Mouse (Mus musculus) E14TG2a.4 (cell line): ENCODE data around the gene BC049352.

Experiments used
- H3K27me3 ChIP-seq: 2 replicates; pipeline ENCODE4 v1.6.1; 2014; ENCODE audit warnings: low read length, control low read depth; ENCODE audit not compliant: insufficient read depth
- H3K36me3 ChIP-seq: 2 replicates; pipeline ENCODE4 v1.6.1; 2014; ENCODE audit warnings: low read length, control low read depth; ENCODE audit not compliant: insufficient read depth
- H3K4me1 ChIP-seq: replicated peaks from 2 replicates; pipeline ENCODE4 v1.6.1; 2014; ENCODE audit warnings: low read depth, low read length, control low read depth
- H3K4me3 ChIP-seq: replicated peaks from 2 replicates; pipeline ENCODE4 v1.5.1; 2014; ENCODE audit warnings: mild to moderate bottlenecking, low read length
- H3K9me3 ChIP-seq: 2 replicates; pipeline ENCODE4 v1.6.1; 2014; ENCODE audit warnings: low read length, control low read depth
- CTCF ChIP-seq: conservative IDR thresholded peaks from 2 replicates; pipeline ENCODE4 v1.5.1; 2014; ENCODE audit warnings: low read length
- NANOG ChIP-seq: IDR thresholded peaks from 2 replicates; pipeline ENCODE4 v1.6.1; 2014; ENCODE audit warnings: borderline replicate concordance, low read length, mixed read lengths
- POU5F1 ChIP-seq: IDR thresholded peaks from 2 replicates; pipeline ENCODE4 v1.6.1; 2014; ENCODE audit warnings: low read length, borderline replicate concordance

Gene BC049352

GRCm38 (mm10) chr9:45246060-45246459 is 64.3 kb downstream of the BC049352 start:
- peaks cover 9% of the 10 kb centered on the region; the same call in 1 of the 2 replicates for H3K27me3 ChIP-seq
- TF ChIP-seq CTCF (no peak), NANOG (no peak), POU5F1 (no peak)

GRCm38 (mm10) chr9:45247536-45247935 is 65.7 kb downstream of the BC049352 start:
- H3K4me3 ChIP-seq, result no peak overlapping the region
- H3K4me1 ChIP-seq, result no peaks in the 10 kb centered on the region
- no peaks in the 10 kb centered on the region for H3K9me3 ChIP-seq
- H3K27me3 ChIP-seq, result peaks cover 13% of the 10 kb centered on the region; the same call in 1 of the 2 replicates
- H3K36me3 ChIP-seq, result no peaks in the 10 kb centered on the region
- TF ChIP-seq NANOG (no peak), POU5F1 (no peak), CTCF (no peak)

More at GRCm38 (mm10) chr9:45246060-45246459, 64.3 kb downstream of the BC049352 start:
- Histone ChIP-seq H3K4me3 (no peak overlapping the region), H3K9me3 (no peaks in the 10 kb centered on the region), H3K4me1 (no peaks in the 10 kb centered on the region), H3K36me3 (no peaks in the 10 kb centered on the region)

- H3K36me3 ChIP-seq, result no peaks in the 10 kb centered on the region
- H3K27me3 ChIP-seq, result peaks cover 33% of the 10 kb centered on the region
- H3K4me1 ChIP-seq, result peaks cover 6% of the 10 kb centered on the region; the same call in 1 of the 2 replicates
- no peak overlapping the region for H3K4me3 ChIP-seq
- H3K9me3 ChIP-seq, result no peaks in the 10 kb centered on the region
- TF ChIP-seq CTCF, result no peak
- no peak for TF ChIP-seq NANOG
- no peak for TF ChIP-seq POU5F1
Observed at GRCm38 (mm10) chr9:45250306-45250705, 68.5 kb downstream of the BC049352 start.

DNA sequence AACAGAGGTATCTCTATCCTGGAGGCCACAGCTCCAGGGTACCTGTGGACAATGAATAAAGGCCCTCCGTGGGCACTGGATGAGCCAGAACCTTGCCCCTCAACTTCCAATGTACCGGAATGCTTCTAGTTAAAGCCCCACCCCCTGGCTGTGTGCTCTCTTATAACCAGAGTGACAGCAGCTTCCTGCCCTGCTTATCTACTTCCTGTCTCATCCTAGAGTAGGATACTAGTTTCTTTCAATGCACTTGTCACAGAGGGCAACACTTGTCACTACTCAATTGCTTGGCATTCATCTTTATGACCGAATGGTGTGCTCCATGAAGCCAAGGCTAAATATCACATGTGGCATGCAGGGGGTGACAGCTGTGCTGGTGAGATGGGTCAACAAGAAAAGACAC is 69.5 kb downstream of the BC049352 start:
- TF ChIP-seq POU5F1 (no peak), CTCF (no peak), NANOG (no peak)
- H3K36me3 ChIP-seq, result no peaks in the 10 kb centered on the region
- H3K27me3 ChIP-seq, result peaks cover 41% of the 10 kb centered on the region
- H3K4me1 ChIP-seq, result peaks cover 12% of the 10 kb centered on the region
- H3K4me3 ChIP-seq, result no peak overlapping the region
- H3K9me3 ChIP-seq, result no peaks in the 10 kb centered on the region

DNA sequence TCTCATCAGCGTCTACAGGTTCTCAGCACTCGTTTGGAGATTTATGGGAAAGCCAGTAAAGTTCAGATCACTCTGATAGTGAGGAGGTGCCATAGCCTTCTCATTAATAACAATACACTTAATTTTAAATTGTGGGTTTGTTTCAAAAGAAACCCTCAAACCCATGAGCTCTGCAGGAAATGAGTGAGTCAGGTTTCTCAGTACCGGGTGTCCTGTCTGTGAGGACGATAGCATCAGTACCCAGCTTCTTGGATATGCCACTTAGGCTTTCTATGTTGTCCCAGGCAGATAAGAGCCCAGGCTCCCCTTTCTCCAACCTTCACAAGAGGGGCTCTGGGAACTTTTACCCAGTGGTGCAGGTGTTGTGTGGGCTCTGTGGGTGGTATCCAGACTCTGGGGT is 70.2 kb downstream of the BC049352 start:
- Histone ChIP-seq H3K27me3 (peaks cover 46% of the 10 kb centered on the region), H3K36me3 (no peaks in the 10 kb centered on the region), H3K9me3 (no peaks in the 10 kb centered on the region), H3K4me1 (peaks cover 13% of the 10 kb centered on the region), H3K4me3 (no peak overlapping the region)
- TF ChIP-seq NANOG (no peak), CTCF (no peak), POU5F1 (no peak)

DNA sequence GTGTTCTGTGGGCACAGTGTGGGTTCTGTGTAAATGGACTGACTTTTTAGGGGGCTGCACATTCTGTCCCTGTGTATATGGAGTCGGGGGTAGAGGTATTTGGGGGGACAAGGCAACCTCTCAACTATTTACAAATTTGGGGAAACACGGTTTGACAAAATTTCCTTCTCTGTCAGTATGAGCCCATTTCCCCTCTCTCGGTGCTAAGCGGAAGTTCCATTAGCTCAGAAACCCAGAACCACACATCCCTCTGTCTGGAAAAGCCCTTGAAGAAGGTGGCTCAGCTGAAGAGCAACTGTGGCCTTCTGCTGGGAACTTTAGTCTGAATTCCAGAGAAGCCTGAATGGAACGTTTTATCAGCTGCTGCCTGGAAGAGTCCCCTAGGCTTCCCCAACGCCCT is 70.6 kb downstream of the BC049352 start:
- H3K4me3 ChIP-seq, result no peak overlapping the region
- no peaks in the 10 kb centered on the region for H3K9me3 ChIP-seq
- no peaks in the 10 kb centered on the region for H3K36me3 ChIP-seq
- TF ChIP-seq CTCF (no peak), NANOG (no peak), POU5F1 (no peak)
- peaks cover 13% of the 10 kb centered on the region for H3K4me1 ChIP-seq
- H3K27me3 ChIP-seq, result peaks cover 50% of the 10 kb centered on the region

DNA sequence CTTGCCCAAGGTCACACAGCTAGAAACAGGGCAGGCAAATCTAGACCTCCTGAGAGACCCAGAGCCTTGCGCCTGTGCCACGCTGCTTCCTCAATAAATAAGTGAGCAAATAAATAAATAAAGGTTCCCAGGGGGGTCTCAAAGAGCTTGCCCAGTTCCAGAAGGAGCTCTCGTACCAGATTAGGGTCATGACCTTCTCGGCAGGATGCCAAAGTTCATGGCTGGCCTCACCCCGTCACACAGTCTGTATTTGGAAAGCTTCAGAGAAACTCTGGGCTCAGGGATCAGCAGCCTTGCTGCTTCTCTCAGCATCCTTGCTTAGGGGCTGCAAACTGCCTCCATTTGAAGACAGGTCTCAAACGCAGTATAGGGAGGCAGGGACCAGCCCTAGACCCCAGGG is 72.2 kb downstream of the BC049352 start:
- Histone ChIP-seq H3K27me3 (peaks cover 53% of the 10 kb centered on the region), H3K4me3 (no peak overlapping the region), H3K9me3 (no peaks in the 10 kb centered on the region), H3K4me1 (peaks cover 13% of the 10 kb centered on the region), H3K36me3 (no peaks in the 10 kb centered on the region)
- no peak for TF ChIP-seq NANOG

GRCm38 (mm10) chr9:45254605-45255004 is 72.8 kb downstream of the BC049352 start:
- no peaks in the 10 kb centered on the region for H3K9me3 ChIP-seq
- H3K4me1 ChIP-seq, result peaks cover 13% of the 10 kb centered on the region
- no peaks in the 10 kb centered on the region for H3K36me3 ChIP-seq
- no peak for TF ChIP-seq NANOG
- TF ChIP-seq CTCF, result no peak
- TF ChIP-seq POU5F1, result no peak
- H3K27me3 ChIP-seq, result peaks cover 50% of the 10 kb centered on the region
- H3K4me3 ChIP-seq, result no peak overlapping the region

DNA sequence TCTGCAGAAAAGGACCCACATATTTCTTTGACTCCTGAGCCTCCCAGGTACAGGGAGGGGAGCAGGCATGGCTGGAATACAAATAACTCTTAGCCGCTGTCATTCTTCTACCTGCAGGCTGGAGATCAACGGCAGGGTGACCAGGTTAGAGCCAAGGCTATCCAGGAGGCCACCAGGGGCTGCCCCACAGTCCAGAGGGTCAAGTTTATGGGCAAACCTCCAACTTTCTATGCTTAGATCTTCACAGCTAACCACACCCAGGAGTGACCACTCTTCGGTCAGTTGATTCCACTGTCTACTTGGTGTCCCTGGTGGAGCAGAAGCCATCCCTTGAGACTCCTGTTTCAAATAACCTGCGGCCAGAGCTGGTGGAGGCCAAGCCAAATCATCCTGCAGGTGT is 73.6 kb downstream of the BC049352 start:
- TF ChIP-seq POU5F1 (no peak), CTCF (no peak), NANOG (no peak)

More for the DNA sequence above, 73.6 kb downstream of the BC049352 start:
- H3K4me1 ChIP-seq, result peaks cover 13% of the 10 kb centered on the region
- H3K27me3 ChIP-seq, result peaks cover 50% of the 10 kb centered on the region
- no peaks in the 10 kb centered on the region for H3K36me3 ChIP-seq
- H3K4me3 ChIP-seq, result no peak overlapping the region
- no peaks in the 10 kb centered on the region for H3K9me3 ChIP-seq
